9 mouse cellular contexts compared by ENCODE assay signal in the genomic region with DNA sequence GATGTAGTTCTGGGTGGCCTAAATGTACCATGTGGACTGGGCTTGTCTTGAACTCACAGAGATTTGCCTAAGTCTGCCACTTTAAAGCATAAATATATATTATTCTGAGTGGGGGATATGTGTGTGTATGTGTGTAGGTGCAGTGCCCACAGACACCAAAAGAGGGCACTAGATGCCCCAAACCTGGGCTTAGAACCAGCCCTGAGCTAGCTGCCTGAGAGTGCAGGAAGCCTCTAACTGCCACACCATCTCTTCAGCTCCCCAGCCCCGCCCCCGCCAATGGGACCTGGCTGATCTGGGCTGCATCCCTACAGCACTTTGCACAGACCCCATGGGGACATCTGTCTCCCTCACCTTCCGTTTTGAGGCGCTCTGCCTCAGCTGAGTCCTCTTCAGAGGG. TPM values are rescaled to one million over a fixed set of nuclear protein-coding genes. Genes with fewer than 3 reads are reported as not detected.
DNase-seq lines count a peak whose midpoint lies in the region; ATAC-seq and TF ChIP-seq lines count a peak whose summit lies in the region.
"Had no signal": no experiment of that assay in that cellular context is flagged by ENCODE, and none has a peak within 500 bp of the region (broad histone marks: within the 10 kb centered on the region; RNA-seq: fewer than 3 reads in every experiment).

No protein-coding gene starts in this region.

- no peaks in the 10 kb centered on the region for H3K9me3 ChIP-seq in intestine, postnatal 0 days (ENCODE audit: control insufficient read depth)
- no peaks in the 10 kb centered on the region for H3K9me3 ChIP-seq in intestine, embryonic 16.5 days (ENCODE audit: control insufficient read depth, low read length)
- H3K9me3 ChIP-seq: limb, embryonic 12.5 days had no signal

- no peak overlapping the region for H3ac ChIP-seq in C2C12 (ENCODE audit: control insufficient read depth, insufficient read length, low read depth)

- H3K79me3 ChIP-seq in C2C12 (ENCODE audit: low read depth): peaks cover 25% of the 10 kb centered on the region

- DNase-seq in brain, embryonic 14.5 days (ENCODE audit: low read depth): no peak
- DNase-seq in lung, postnatal 14 days: peak; percentile 18
- DNase-seq in right cerebral cortex, postnatal 10 days (ENCODE audit: low spot score in 2 of 2): no peak
- DNase-seq in MN1 (ENCODE audit: low spot score): no peak
- DNase-seq in heart, postnatal 25 days (ENCODE audit: low spot score): no peak

- H3K4me1 ChIP-seq in intestine, postnatal 0 days (replicated peaks; ENCODE audit: control insufficient read depth, insufficient read depth, low read length): no peaks in the 10 kb centered on the region
- no peaks in the 10 kb centered on the region for H3K4me1 ChIP-seq in intestine, embryonic 16.5 days (ENCODE audit: control insufficient read depth, insufficient read depth, low read length)
- H3K4me1 ChIP-seq: limb, embryonic 12.5 days had no signal

- H3K79me2 ChIP-seq in C2C12 (ENCODE audit: control insufficient read depth, insufficient read depth): peaks cover 36% of the 10 kb centered on the region

- TF ChIP-seq CTCF in intestine, postnatal 0 days (IDR thresholded peaks at IDR 0.05; ENCODE audit: low read depth): peak; percentile 61
- TF ChIP-seq CTCF in C2C12 (IDR thresholded peaks at IDR 0.05; ENCODE audit: control insufficient read depth, insufficient read depth, insufficient read length): peak; percentile 17
- peak; percentile 48 for TF ChIP-seq CTCF in brain, embryonic 14.5 days (IDR thresholded peaks at IDR 0.05; ENCODE audit: borderline replicate concordance, extremely low read depth, insufficient read depth, insufficient read length)

- ATAC-seq in intestine, postnatal 0 days: no peak
- ATAC-seq in intestine, embryonic 16.5 days: no peak

- no peak overlapping the region for H3K4me2 ChIP-seq in intestine, postnatal 0 days (replicated peaks; ENCODE audit: low read depth)
- no peak overlapping the region for H3K4me2 ChIP-seq in intestine, embryonic 16.5 days (ENCODE audit: low read depth, low read length)
- H3K4me2 ChIP-seq: limb, embryonic 12.5 days had no signal

- WGBS in intestine, postnatal 0 days: 87% methylated on average over 4 of the region's 4 CpGs
- WGBS in intestine, embryonic 16.5 days: 93% methylated on average over 4 of the region's 4 CpGs

- TF ChIP-seq POLR2A in brain, embryonic 14.5 days (IDR thresholded peaks at IDR 0.05; ENCODE audit: borderline replicate concordance, extremely low read depth, insufficient read depth, insufficient read length, poor library complexity, severe bottlenecking): no peak

- H3K27me3 ChIP-seq in intestine, postnatal 0 days (replicated peaks; ENCODE audit: control insufficient read depth, insufficient read depth, low read length): no peaks in the 10 kb centered on the region
- H3K27me3 ChIP-seq in intestine, embryonic 16.5 days (replicated peaks; ENCODE audit: control insufficient read depth, insufficient read depth, low read length): no peaks in the 10 kb centered on the region
- H3K27me3 ChIP-seq in C2C12 (ENCODE audit: control insufficient read depth, insufficient read depth, insufficient read length): no peaks in the 10 kb centered on the region
- H3K27me3 ChIP-seq: limb, embryonic 12.5 days had no signal

- no peak overlapping the region for H3K9ac ChIP-seq in intestine, postnatal 0 days (ENCODE audit: low read depth, low read length)
- no peak overlapping the region for H3K9ac ChIP-seq in intestine, embryonic 16.5 days (ENCODE audit: low read depth, low read length)
- H3K9ac ChIP-seq: limb, embryonic 12.5 days had no signal

- H3K27ac ChIP-seq in intestine, postnatal 0 days (ENCODE audit: low read depth, low read length): no peak overlapping the region
- no peak overlapping the region for H3K27ac ChIP-seq in intestine, embryonic 16.5 days (ENCODE audit: low read length)
- H3K27ac ChIP-seq: limb, embryonic 12.5 days had no signal

- no peak overlapping the region for H3K4me3 ChIP-seq in intestine, postnatal 0 days (ENCODE audit: low read depth, low read length)
- H3K4me3 ChIP-seq in intestine, embryonic 16.5 days (ENCODE audit: low read length): no peak overlapping the region
- H3K4me3 ChIP-seq in C2C12 (ENCODE audit: insufficient read depth, poor library complexity, severe bottlenecking): no peak overlapping the region
- H3K4me3 ChIP-seq: limb, embryonic 12.5 days had no signal

- peaks cover 68% of the 10 kb centered on the region for H3K36me3 ChIP-seq in intestine, postnatal 0 days (ENCODE audit: control insufficient read depth, insufficient read depth)
- peaks cover 49% of the 10 kb centered on the region for H3K36me3 ChIP-seq in intestine, embryonic 16.5 days (ENCODE audit: control insufficient read depth, insufficient read depth, low read length)
- H3K36me3 ChIP-seq in C2C12 (ENCODE audit: control insufficient read depth, insufficient read depth): peaks cover 64% of the 10 kb centered on the region

- intact Hi-C loops in heart, postnatal 25 days (cut with DNase I): no loop called here

TF ChIP-seq in C2C12, 6 proteins besides CTCF, POLR2A, EP300 and RAD21:
- no peak for TF ChIP-seq FOSL1 (IDR thresholded peaks at IDR 0.05; ENCODE audit: insufficient read depth, low read length, poor library complexity, severe bottlenecking)

RNA-seq across cellular contexts. Expression of gene Sgta, which starts 9.3 kb away (rescaled TPM):
- 119 and 124 TPM in 2 replicates for polyA plus RNA-seq in intestine, postnatal 0 days (2015; fragmentation: Nextera tagmentation; extraction: Ambion mirVana)
- polyA plus RNA-seq in intestine, embryonic 16.5 days (2015; fragmentation: Nextera tagmentation; extraction: Ambion mirVana): 204 TPM in 2 replicates
- 154 TPM for polyA plus RNA-seq in C2C12 (2012; fragmentation: generic; extraction: Trizol)
- polyA plus RNA-seq in brain, embryonic 14.5 days (2012; rRNA removed): 326 and 369 TPM in 2 replicates
- 10 to 100 TPM; 86.7 to 93.2 TPM for total RNA-seq in heart, postnatal 25 days (2021)

RNA-seq across cellular contexts. Expression of gene Slc39a3, which starts 13.4 kb away (rescaled TPM):
- polyA plus RNA-seq in intestine, postnatal 0 days (2015; fragmentation: Nextera tagmentation; extraction: Ambion mirVana): 10.5 and 11.1 TPM in 2 replicates
- polyA plus RNA-seq in intestine, embryonic 16.5 days (2015; fragmentation: Nextera tagmentation; extraction: Ambion mirVana): 18.1 and 18.9 TPM in 2 replicates
- 11.6 TPM for polyA plus RNA-seq in C2C12 (2012; fragmentation: generic; extraction: Trizol)
- polyA plus RNA-seq in brain, embryonic 14.5 days (2012; rRNA removed): 70.0 and 77.9 TPM in 2 replicates
- total RNA-seq in heart, postnatal 25 days (2021): 10 to 100 TPM; 14.0 to 14.3 TPM

RNA-seq across cellular contexts. Expression of gene Thop1, which starts 19.2 kb away (rescaled TPM):
- 11.6 and 12.0 TPM in 2 replicates for polyA plus RNA-seq in intestine, postnatal 0 days (2015; fragmentation: Nextera tagmentation; extraction: Ambion mirVana)
- polyA plus RNA-seq in intestine, embryonic 16.5 days (2015; fragmentation: Nextera tagmentation; extraction: Ambion mirVana): 48.7 and 53.8 TPM in 2 replicates
- 67.3 TPM for polyA plus RNA-seq in C2C12 (2012; fragmentation: generic; extraction: Trizol)
- polyA plus RNA-seq in brain, embryonic 14.5 days (2012; rRNA removed): 69.5 and 86.1 TPM in 2 replicates
- 10 to 100 TPM; 12.3 to 13.2 TPM for total RNA-seq in heart, postnatal 25 days (2021)

RNA-seq across cellular contexts. Expression of gene Diras1, which starts 25.2 kb away (rescaled TPM):
- 0.43 and 0.91 TPM in 2 replicates for polyA plus RNA-seq in intestine, postnatal 0 days (2015; fragmentation: Nextera tagmentation; extraction: Ambion mirVana)
- polyA plus RNA-seq in intestine, embryonic 16.5 days (2015; fragmentation: Nextera tagmentation; extraction: Ambion mirVana): 0.61 and 0.92 TPM in 2 replicates
- 0.28 TPM for polyA plus RNA-seq in C2C12 (2012; fragmentation: generic; extraction: Trizol)
- polyA plus RNA-seq in brain, embryonic 14.5 days (2012; rRNA removed): 41.5 and 66.5 TPM in 2 replicates
- not detected for total RNA-seq in heart, postnatal 25 days (2021)

RNA-seq across cellular contexts. Expression of gene Gng7, which starts 35.9 kb away (rescaled TPM):
- polyA plus RNA-seq in intestine, postnatal 0 days (2015; fragmentation: Nextera tagmentation; extraction: Ambion mirVana): 0.81 and 1.2 TPM in 2 replicates
- polyA plus RNA-seq in intestine, embryonic 16.5 days (2015; fragmentation: Nextera tagmentation; extraction: Ambion mirVana): 3.6 and 4.0 TPM in 2 replicates
- 0.25 TPM for polyA plus RNA-seq in C2C12 (2012; fragmentation: generic; extraction: Trizol)
- 13.3 and 13.6 TPM in 2 replicates for polyA plus RNA-seq in brain, embryonic 14.5 days (2012; rRNA removed)
- under 1 TPM; 0.13 to 0.34 TPM for total RNA-seq in heart, postnatal 25 days (2021)
